Mouse (Mus musculus): ENCODE measurements around the gene Kcna10.

- TF ChIP-seq CTCF (IDR thresholded peaks at IDR 0.05; ENCODE audit: control insufficient read depth, insufficient read depth, insufficient read length): no peak
- TF ChIP-seq USF1 (IDR thresholded peaks at IDR 0.05; ENCODE audit: low read depth): no peak
- TF ChIP-seq MYOG (IDR thresholded peaks at IDR 0.05; ENCODE audit: control insufficient read depth, extremely low read depth, insufficient read length): no peak
Measured at GRCm38 (mm10) chr3:107185597-107185996, 2.7 kb downstream of the Kcna10 start.
